ENCODE assay signal across 32 mouse cellular contexts in the genomic region with DNA sequence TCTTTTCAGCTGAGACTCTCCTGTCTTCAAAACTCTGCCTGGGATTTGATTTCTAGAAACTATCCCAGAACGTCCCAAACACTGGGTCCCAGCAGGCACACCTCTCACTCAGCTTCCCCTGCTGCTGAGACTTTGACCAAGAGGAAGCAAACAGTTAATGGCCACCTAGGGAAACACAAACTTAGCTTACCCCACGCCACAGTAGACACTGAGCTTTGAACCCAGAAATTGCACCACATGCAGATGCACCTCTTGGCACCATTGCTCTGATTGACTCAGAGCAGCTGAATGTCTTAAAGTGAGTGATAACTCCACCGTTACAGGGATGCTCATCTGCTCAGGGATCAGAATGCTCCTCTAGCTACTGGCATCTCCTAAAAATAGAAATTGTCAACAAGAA. TPM values are rescaled to one million over a fixed set of nuclear protein-coding genes. Genes with fewer than 3 reads are reported as not detected.
DNase-seq lines count a peak whose midpoint lies in the region; ATAC-seq and TF ChIP-seq lines count a peak whose summit lies in the region.
"Had no signal": no experiment of that assay in that cellular context is flagged by ENCODE, and none has a peak within 500 bp of the region (broad histone marks: within the 10 kb centered on the region; RNA-seq: fewer than 3 reads in every experiment).

No protein-coding gene starts in this region.

- 46% methylated on average over 3 of the region's 3 CpGs for WGBS in kidney, adult 2 months
- WGBS in kidney, embryonic 15.5 days, result 59% methylated on average over 3 of the region's 3 CpGs
- WGBS in intestine, postnatal 0 days, result 29% methylated on average over 3 of the region's 3 CpGs
- 26% methylated on average over 3 of the region's 3 CpGs for WGBS in liver, embryonic 16.5 days (ENCODE audit: insufficient replicate concordance)
- 48% methylated on average over 3 of the region's 3 CpGs for WGBS in neural tube, embryonic 15.5 days

- H3K27ac ChIP-seq in kidney, adult 2 months (ENCODE audit: insufficient read depth, low read depth, low read length), result peak overlapping the region; percentile 99
- H3K27ac ChIP-seq in kidney, embryonic 15.5 days, result no peak overlapping the region
- H3K27ac ChIP-seq in intestine, postnatal 0 days (ENCODE audit: low read depth, low read length), result no peak overlapping the region
- peak overlapping the region; percentile 42; the same call in 1 of the 2 replicates for H3K27ac ChIP-seq in liver, embryonic 16.5 days (ENCODE audit: low read length)
- no peak overlapping the region for H3K27ac ChIP-seq in neural tube, embryonic 15.5 days (replicated peaks)
- H3K27ac ChIP-seq: forebrain, embryonic 13.5 days; gastrocnemius, adult 2 months; hindbrain, embryonic 14.5 days; limb, embryonic 13.5 days; midbrain, embryonic 15.5 days; neural tube, embryonic 12.5 days had no signal

- no peak for TF ChIP-seq CTCF in kidney, adult 2 months (conservative IDR thresholded peaks at IDR 0.05; ENCODE audit: insufficient read depth, insufficient read length, low read depth, low read length)
- no peak for TF ChIP-seq CTCF in intestine, postnatal 0 days (IDR thresholded peaks at IDR 0.05; ENCODE audit: low read depth)

- peaks cover 29% of the 10 kb centered on the region; the same call in 1 of the 2 replicates for H3K4me1 ChIP-seq in kidney, adult 2 months (ENCODE audit: control insufficient read depth, insufficient read depth, low read length)
- peaks cover 15% of the 10 kb centered on the region; the same call in 1 of the 2 replicates for H3K4me1 ChIP-seq in kidney, embryonic 15.5 days
- H3K4me1 ChIP-seq in intestine, postnatal 0 days (replicated peaks; ENCODE audit: control insufficient read depth, insufficient read depth, low read length), result 0 out of 2 replicates have a peak, but pooled peaks cover 4% of the 10 kb centered on the region
- peaks cover 2% of the 10 kb centered on the region for H3K4me1 ChIP-seq in liver, embryonic 16.5 days (ENCODE audit: control insufficient read depth, low read depth, low read length)
- H3K4me1 ChIP-seq in neural tube, embryonic 15.5 days, result peaks cover 5% of the 10 kb centered on the region; the same call in 1 of the 2 replicates
- H3K4me1 ChIP-seq: megakaryocyte, embryonic 14.5 days had no signal

- DNase-seq in kidney, adult 2 months, result peak; percentile 91
- peak; percentile 32 for DNase-seq in kidney, postnatal 10 days
- DNase-seq in adrenal gland, postnatal 4 days (ENCODE audit: low spot score in 2 of 2), result no peak
- DNase-seq: adrenal gland, adult 8-10 months; B cell, adult 2 months; cerebellum, adult 8-10 months; cerebellum, postnatal 36 days; embryo, embryonic 11 days; gastrocnemius, adult 2 months; retina, postnatal 1 day had no signal

- H3K36me3 ChIP-seq in kidney, adult 2 months (ENCODE audit: control insufficient read depth, insufficient read depth, low read length), result no peaks in the 10 kb centered on the region
- H3K36me3 ChIP-seq in kidney, embryonic 15.5 days, result no peaks in the 10 kb centered on the region
- no peaks in the 10 kb centered on the region for H3K36me3 ChIP-seq in intestine, postnatal 0 days (ENCODE audit: control insufficient read depth, insufficient read depth)
- no peaks in the 10 kb centered on the region for H3K36me3 ChIP-seq in liver, embryonic 16.5 days (ENCODE audit: control insufficient read depth, insufficient read depth)
- H3K36me3 ChIP-seq in neural tube, embryonic 15.5 days, result no peaks in the 10 kb centered on the region
- H3K36me3 ChIP-seq: limb, embryonic 13.5 days; midbrain, embryonic 15.5 days; neural tube, embryonic 12.5 days had no signal

- no peaks in the 10 kb centered on the region for H3K27me3 ChIP-seq in kidney, adult 2 months (replicated peaks; ENCODE audit: control insufficient read depth, insufficient read depth, low read length)
- H3K27me3 ChIP-seq in kidney, embryonic 15.5 days, result no peaks in the 10 kb centered on the region
- no peaks in the 10 kb centered on the region for H3K27me3 ChIP-seq in intestine, postnatal 0 days (replicated peaks; ENCODE audit: control insufficient read depth, insufficient read depth, low read length)
- no peaks in the 10 kb centered on the region for H3K27me3 ChIP-seq in liver, embryonic 16.5 days (ENCODE audit: control insufficient read depth, insufficient read depth, low read depth, low read length)
- H3K27me3 ChIP-seq in neural tube, embryonic 15.5 days (replicated peaks), result no peaks in the 10 kb centered on the region
- H3K27me3 ChIP-seq: forebrain, embryonic 13.5 days; limb, embryonic 13.5 days; midbrain, embryonic 15.5 days; neural tube, embryonic 12.5 days had no signal

- H3K4me2 ChIP-seq in kidney, embryonic 15.5 days, result no peak overlapping the region
- H3K4me2 ChIP-seq in intestine, postnatal 0 days (replicated peaks; ENCODE audit: low read depth), result no peak overlapping the region
- H3K4me2 ChIP-seq in liver, embryonic 16.5 days (ENCODE audit: low read depth, low read length), result no peak overlapping the region
- H3K4me2 ChIP-seq in neural tube, embryonic 15.5 days, result no peak overlapping the region
- H3K4me2 ChIP-seq: forebrain, embryonic 13.5 days; hindbrain, embryonic 14.5 days; limb, embryonic 13.5 days; lung, embryonic 14.5 days; midbrain, embryonic 15.5 days; neural tube, embryonic 12.5 days had no signal

- ATAC-seq in kidney, embryonic 15.5 days (replicated peaks; ENCODE audit: low FRiP score), result no peak
- peak; percentile 81 for ATAC-seq in intestine, postnatal 0 days
- ATAC-seq in liver, embryonic 16.5 days (ENCODE audit: low read depth), result peak; percentile 71
- no peak for ATAC-seq in neural tube, embryonic 15.5 days (ENCODE audit: low FRiP score)
- ATAC-seq: activated CD4-positive, CD25-positive, alpha-beta regulatory T cell, adult 4 months; forebrain, embryonic 13.5 days; inflammation-experienced regulatory T-cells, adult 6 months; midbrain, embryonic 15.5 days had no signal

- H3K9me3 ChIP-seq in kidney, embryonic 15.5 days (replicated peaks), result no peaks in the 10 kb centered on the region
- no peaks in the 10 kb centered on the region for H3K9me3 ChIP-seq in intestine, postnatal 0 days (ENCODE audit: control insufficient read depth)
- H3K9me3 ChIP-seq in liver, embryonic 16.5 days (replicated peaks; ENCODE audit: control insufficient read depth, low read length), result no peaks in the 10 kb centered on the region
- no peaks in the 10 kb centered on the region for H3K9me3 ChIP-seq in neural tube, embryonic 15.5 days (replicated peaks)
- H3K9me3 ChIP-seq: forebrain, embryonic 13.5 days; limb, embryonic 13.5 days; megakaryocyte, embryonic 14.5 days; midbrain, embryonic 15.5 days; neural tube, embryonic 12.5 days had no signal

- TF ChIP-seq POLR2A in kidney, adult 2 months (IDR thresholded peaks at IDR 0.05; ENCODE audit: low read depth, low read length), result no peak

- H3K9ac ChIP-seq in kidney, embryonic 15.5 days, result no peak overlapping the region
- no peak overlapping the region for H3K9ac ChIP-seq in intestine, postnatal 0 days (ENCODE audit: low read depth, low read length)
- H3K9ac ChIP-seq in liver, embryonic 16.5 days (ENCODE audit: low read depth, low read length), result no peak overlapping the region
- no peak overlapping the region for H3K9ac ChIP-seq in neural tube, embryonic 15.5 days (replicated peaks)
- H3K9ac ChIP-seq: forebrain, embryonic 13.5 days; hindbrain, embryonic 14.5 days; limb, embryonic 13.5 days; lung, embryonic 14.5 days; midbrain, embryonic 15.5 days; neural tube, embryonic 12.5 days had no signal

- no peak overlapping the region for H3K4me3 ChIP-seq in kidney, adult 2 months (ENCODE audit: insufficient read depth, low read depth, low read length)
- no peak overlapping the region for H3K4me3 ChIP-seq in kidney, embryonic 15.5 days (replicated peaks)
- no peak overlapping the region for H3K4me3 ChIP-seq in intestine, postnatal 0 days (ENCODE audit: low read depth, low read length)
- H3K4me3 ChIP-seq in liver, embryonic 16.5 days (ENCODE audit: low read depth, low read length), result no peak overlapping the region
- H3K4me3 ChIP-seq in neural tube, embryonic 15.5 days (replicated peaks), result no peak overlapping the region
- H3K4me3 ChIP-seq: forebrain, embryonic 13.5 days; gastrocnemius, adult 2 months; limb, embryonic 13.5 days; megakaryocyte, embryonic 14.5 days; midbrain, embryonic 15.5 days; neural tube, embryonic 12.5 days had no signal

RNA-seq across cellular contexts. Expression of gene Lect2, which starts 10.5 kb away (rescaled TPM):
- polyA plus RNA-seq in kidney, adult 2 months (2012; rRNA removed), result 0.19 TPM in 2 replicates
- 1.8 and 2.5 TPM in 2 replicates for polyA plus RNA-seq in kidney, embryonic 15.5 days (2015; fragmentation: Nextera tagmentation; extraction: Ambion mirVana)
- polyA plus RNA-seq in intestine, postnatal 0 days (2015; fragmentation: Nextera tagmentation; extraction: Ambion mirVana), result 48.8 and 59.0 TPM in 2 replicates
- polyA plus RNA-seq in liver, embryonic 16.5 days (2015; fragmentation: Nextera tagmentation; extraction: Ambion mirVana), result 40.2 and 45.4 TPM in 2 replicates
- 10 to 100 TPM in 1 of 2 experiments, under 1 TPM in 1; 0.98 to 24.8 TPM for total RNA-seq in adrenal gland, postnatal 4 days (2021)
- 0.37 TPM in 1 of 2 replicates, not detected in the other for polyA plus RNA-seq in neural tube, embryonic 15.5 days (2015; fragmentation: Nextera tagmentation; extraction: Ambion mirVana)
- total RNA-seq: adrenal gland, adult 8-10 months; gastrocnemius, adult 2 months; heart, adult 8-10 months; heart, postnatal 25 days; layer of hippocampus, adult 8-10 months; left cerebral cortex, postnatal 25 days; MEL had no signal
- polyA plus RNA-seq: activated CD4-positive, CD25-positive, alpha-beta regulatory T cell, adult 4 months; forebrain, embryonic 13.5 days; frontal cortex, adult 2 months; heart, embryonic 14.5 days; hindbrain, embryonic 14.5 days; inflammation-experienced regulatory T-cells, adult 6 months; limb, embryonic 13.5 days; lung, embryonic 14.5 days; midbrain, embryonic 15.5 days; neural tube, embryonic 12.5 days; spleen, adult 2 months; testis, adult 2 months had no signal

RNA-seq across cellular contexts. Expression of gene Fbxl21, which starts 36.5 kb away (rescaled TPM):
- polyA plus RNA-seq in kidney, adult 2 months (2012; rRNA removed), result 3.6 and 4.1 TPM in 2 replicates
- polyA plus RNA-seq in kidney, embryonic 15.5 days (2015; fragmentation: Nextera tagmentation; extraction: Ambion mirVana), result 2.1 and 2.9 TPM in 2 replicates
- 3.7 and 4.0 TPM in 2 replicates for polyA plus RNA-seq in intestine, postnatal 0 days (2015; fragmentation: Nextera tagmentation; extraction: Ambion mirVana)
- 0.51 and 0.54 TPM in 2 replicates for polyA plus RNA-seq in liver, embryonic 16.5 days (2015; fragmentation: Nextera tagmentation; extraction: Ambion mirVana)
- total RNA-seq in adrenal gland, postnatal 4 days (2021), result 1 to 10 TPM; 7.1 to 8.3 TPM
- 3.0 and 4.4 TPM in 2 replicates for polyA plus RNA-seq in neural tube, embryonic 15.5 days (2015; fragmentation: Nextera tagmentation; extraction: Ambion mirVana)
- total RNA-seq: gastrocnemius, adult 2 months; MEL had no signal

RNA-seq across cellular contexts. Expression of gene Tgfbi, which starts 50.5 kb away (rescaled TPM):
- polyA plus RNA-seq in kidney, adult 2 months (2012; rRNA removed), result 18.8 and 20.8 TPM in 2 replicates
- polyA plus RNA-seq in kidney, embryonic 15.5 days (2015; fragmentation: Nextera tagmentation; extraction: Ambion mirVana), result 121 and 135 TPM in 2 replicates
- polyA plus RNA-seq in intestine, postnatal 0 days (2015; fragmentation: Nextera tagmentation; extraction: Ambion mirVana), result 101 and 105 TPM in 2 replicates
- 9.9 and 10.9 TPM in 2 replicates for polyA plus RNA-seq in liver, embryonic 16.5 days (2015; fragmentation: Nextera tagmentation; extraction: Ambion mirVana)
- 10 to 100 TPM; 52.0 to 53.4 TPM for total RNA-seq in adrenal gland, postnatal 4 days (2021)
- polyA plus RNA-seq in neural tube, embryonic 15.5 days (2015; fragmentation: Nextera tagmentation; extraction: Ambion mirVana), result 7.7 and 26.4 TPM in 2 replicates
- total RNA-seq: MEL had no signal

Comparison
In these comparisons a context has a peak if more than half of its experiments do, and no peak if none do; other contexts are left out.
1. H3K27ac ChIP-seq: peak in kidney, adult 2 months (single experiment) and liver, embryonic 16.5 days (single experiment); none in kidney, embryonic 15.5 days (single experiment), intestine, postnatal 0 days (single experiment) and neural tube, embryonic 15.5 days (single experiment).
2. DNase-seq: peak in kidney, adult 2 months (single experiment) and kidney, postnatal 10 days (single experiment); none in adrenal gland, postnatal 4 days (0 of 2).
3. ATAC-seq: peak in intestine, postnatal 0 days (single experiment) and liver, embryonic 16.5 days (single experiment); none in kidney, embryonic 15.5 days (single experiment) and neural tube, embryonic 15.5 days (single experiment).
4. RNA of gene Lect2, which starts 10.5 kb away (polyA plus RNA-seq): 48.8 to 59.0 TPM in intestine, postnatal 0 days and 40.2 to 45.4 TPM in liver, embryonic 16.5 days; 1.8 to 2.5 TPM in kidney, embryonic 15.5 days, 0.19 TPM in kidney, adult 2 months and 0.37 TPM in neural tube, embryonic 15.5 days; every median in the first group is over 10 times any median in the second.